Mouse (Mus musculus): ENCODE results near the gene Mitf.

The Mitf gene

GRCm38 (mm10) chr6:97880363-97880762 is 73.5 kb downstream of the Mitf start:
- DNase-seq (ENCODE audit: low read depth, low spot score): no peak

- DNase-seq (ENCODE audit: low read depth, low spot score): no peak
These were observed 75.1 kb downstream of the Mitf start for GRCm38 (mm10) chr6:97881935-97882334.

- DNase-seq (ENCODE audit: low read depth, low spot score): no peak
These were observed 76.1 kb downstream of the Mitf start for GRCm38 (mm10) chr6:97882931-97883330.

GRCm38 (mm10) chr6:97883496-97883895 is 76.6 kb downstream of the Mitf start:
- DNase-seq (ENCODE audit: low read depth, low spot score): no peak

GRCm38 (mm10) chr6:97884971-97885370 is 78.1 kb downstream of the Mitf start:
- DNase-seq (ENCODE audit: low read depth, low spot score): no peak

- no peak for DNase-seq (ENCODE audit: low read depth, low spot score)
These were observed 78.8 kb downstream of the Mitf start for GRCm38 (mm10) chr6:97885606-97886005.

- no peak for DNase-seq (ENCODE audit: low read depth, low spot score)
These were observed 81.0 kb downstream of the Mitf start for GRCm38 (mm10) chr6:97887893-97888292.

GRCm38 (mm10) chr6:97888596-97888995 is 81.7 kb downstream of the Mitf start:
- DNase-seq (ENCODE audit: low read depth, low spot score): no peak

- no peak for DNase-seq (ENCODE audit: low read depth, low spot score)
These were observed 86.7 kb downstream of the Mitf start for GRCm38 (mm10) chr6:97893546-97893945.

- DNase-seq (ENCODE audit: low read depth, low spot score): no peak
These were observed 90.3 kb downstream of the Mitf start for GRCm38 (mm10) chr6:97897191-97897590.

- no peak for DNase-seq (ENCODE audit: low read depth, low spot score)
These were observed 91.2 kb downstream of the Mitf start for GRCm38 (mm10) chr6:97898085-97898484.

- no peak for DNase-seq (ENCODE audit: low read depth, low spot score)
These were observed 94.7 kb downstream of the Mitf start for GRCm38 (mm10) chr6:97901561-97901960.

- no peak for DNase-seq (ENCODE audit: low read depth, low spot score)
These were observed 95.4 kb downstream of the Mitf start for GRCm38 (mm10) chr6:97902205-97902604.

- no peak for DNase-seq (ENCODE audit: low read depth, low spot score)
These were observed 107.9 kb downstream of the Mitf start for GRCm38 (mm10) chr6:97914768-97915167.

GRCm38 (mm10) chr6:97916386-97916903 is 109.6 kb downstream of the Mitf start:
- DNase-seq (ENCODE audit: low read depth, low spot score): no peak

- no peak for DNase-seq (ENCODE audit: low read depth, low spot score)
These were observed 111.2 kb downstream of the Mitf start for GRCm38 (mm10) chr6:97918051-97918450.

GRCm38 (mm10) chr6:97918481-97918880 is 111.6 kb downstream of the Mitf start:
- no peak for DNase-seq (ENCODE audit: low read depth, low spot score)

GRCm38 (mm10) chr6:97919287-97919686 is 112.4 kb downstream of the Mitf start:
- no peak for DNase-seq (ENCODE audit: low read depth, low spot score)

- DNase-seq (ENCODE audit: low read depth, low spot score): no peak
These were observed 114.7 kb downstream of the Mitf start for GRCm38 (mm10) chr6:97921591-97921990.

- no peak for DNase-seq (ENCODE audit: low read depth, low spot score)
These were observed 117.4 kb downstream of the Mitf start for GRCm38 (mm10) chr6:97924221-97924620.

GRCm38 (mm10) chr6:97929051-97929450 is 122.2 kb downstream of the Mitf start:
- DNase-seq (ENCODE audit: low read depth, low spot score): no peak

- DNase-seq (ENCODE audit: low read depth, low spot score): no peak
These were observed 122.6 kb downstream of the Mitf start for GRCm38 (mm10) chr6:97929466-97929865.

- DNase-seq (ENCODE audit: low read depth, low spot score): no peak
These were observed 130.3 kb downstream of the Mitf start for GRCm38 (mm10) chr6:97937139-97937538.

- no peak for DNase-seq (ENCODE audit: low read depth, low spot score)
These were observed 131.2 kb downstream of the Mitf start for GRCm38 (mm10) chr6:97937897-97938614.

Data from WW6 (cell line).